11 mouse cellular contexts compared by ENCODE assay signal in the genomic region with DNA sequence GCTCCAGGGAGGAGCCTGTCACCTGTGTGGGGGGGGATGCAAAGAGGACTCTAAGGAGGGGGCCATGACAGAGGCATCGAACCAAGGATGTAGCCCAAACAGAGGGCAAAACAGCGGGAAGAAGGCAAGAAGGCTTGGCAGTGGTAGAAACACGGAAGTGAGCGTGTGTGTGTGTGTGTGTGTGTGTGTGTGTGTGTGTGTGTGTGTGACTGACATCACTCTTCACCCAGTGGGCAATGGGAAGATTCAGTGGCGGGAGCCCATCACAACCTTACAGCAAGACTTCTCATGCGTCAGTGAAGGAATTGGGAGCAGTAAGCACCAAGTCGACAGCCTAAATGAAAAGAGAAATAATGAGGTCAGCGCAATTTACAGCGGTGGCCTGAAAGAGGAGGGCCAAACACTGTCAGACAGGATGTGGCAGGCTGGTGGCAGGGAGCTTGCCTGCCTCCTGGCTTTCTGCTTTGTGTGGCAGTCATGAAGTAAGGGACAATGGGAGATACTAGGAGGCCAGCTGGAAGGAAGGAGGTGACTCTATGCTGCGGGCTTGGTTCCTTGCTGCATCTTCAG.
DNase-seq lines count a peak whose midpoint lies in the region; ATAC-seq and TF ChIP-seq lines count a peak whose summit lies in the region.
"Had no signal": no experiment of that assay in that cellular context is flagged by ENCODE, and none has a peak within 500 bp of the region (broad histone marks: within the 10 kb centered on the region; RNA-seq: fewer than 3 reads in every experiment).

No protein-coding gene starts in this region.

- no peaks in the 10 kb centered on the region for H3K36me3 ChIP-seq in splenic B cell, adult 2 months (ENCODE audit: control insufficient read depth, insufficient read depth, low read length, poor library complexity, severe bottlenecking)

- TF ChIP-seq CTCF in left cerebral cortex, adult 2 months (IDR thresholded peaks at IDR 0.05): no peak

- no peaks in the 10 kb centered on the region for H3K27me3 ChIP-seq in splenic B cell, adult 2 months (ENCODE audit: control insufficient read depth, insufficient read depth, low read length, poor library complexity, severe bottlenecking)

- H3K4me3 ChIP-seq in left cerebral cortex, adult 2 months: no peak overlapping the region
- H3K4me3 ChIP-seq: erythroblast, embryonic 14.5 days had no signal

- no peak for DNase-seq in left cerebral cortex, adult 2 months (ENCODE audit: extremely low spot score in 1 of 2, low spot score in 2 of 2)
- DNase-seq in left cerebral cortex, adult 8-10 months (ENCODE audit: low spot score in 2 of 2): no peak
- peak; percentile 35 to 44 for DNase-seq in lung, postnatal 4 days
- peak; percentile 29 for DNase-seq in splenic B cell, adult 2 months (ENCODE audit: low read depth, low spot score)
- no peak for DNase-seq in kidney, postnatal 4 days
- DNase-seq: adrenal gland, postnatal 25 days; heart, adult 11 months; kidney, adult 11 months had no signal

- peak; percentile 72 for ATAC-seq in common myeloid progenitor, adult 5-6 weeks (replicated peaks; ENCODE audit: low read depth, poor library complexity, severe bottlenecking)
- ATAC-seq in inflammation-experienced regulatory T-cells, adult 6 months: no peak

- intact Hi-C loops in left cerebral cortex, adult 2 months (cut with DNase I): no loop called here

- H3K27ac ChIP-seq in left cerebral cortex, adult 2 months: 0 out of 2 replicates have a peak overlapping the region, but pooled peaks have one; percentile 40

Comparison
In these comparisons a context has a peak if more than half of its experiments do, and no peak if none do; other contexts are left out.
1. DNase-seq: peak in lung, postnatal 4 days (2 of 2) and splenic B cell, adult 2 months (single experiment); none in left cerebral cortex, adult 2 months (0 of 2), left cerebral cortex, adult 8-10 months (0 of 2) and kidney, postnatal 4 days (0 of 2).